Mouse (Mus musculus) limb, embryonic 15.5 days (tissue): Measurements from ENCODE around the gene Hps4. TPM values are rescaled to one million over a fixed set of nuclear protein-coding genes. Genes with fewer than 3 reads are reported as not detected.
"Not testable (repeated sequence)": the region's sequence is repeated elsewhere in the genome, so short reads cannot be mapped to it uniquely, and the experiment has no call there.

Experiments used
- ATAC-seq: fragments of 200-750 bp; cut with Nextera tagmentation; 2 replicates; pipeline ENCODE4 v1.8.0; 2017; ENCODE audit warnings: low read depth, moderate TSS enrichment; ENCODE audit not compliant: insufficient number of reproducible peaks, low FRiP score, low TSS enrichment
- H3K27ac ChIP-seq: fragments of 300-500 bp; sonication (generic); 2 replicates; pipeline ENCODE4 v1.5.1; 2015; ENCODE audit warnings: moderate library complexity, mild to moderate bottlenecking, inconsistent platforms
- H3K27me3 ChIP-seq: fragments of 300-500 bp; sonication (generic); 2 replicates; pipeline ENCODE4 v1.6.1; 2015; ENCODE audit warnings: inconsistent platforms
- H3K36me3 ChIP-seq: fragments of 300-500 bp; sonication (generic); 2 replicates; pipeline ENCODE4 v1.6.1; 2015; ENCODE audit warnings: inconsistent platforms
- H3K4me1 ChIP-seq: fragments of 300-500 bp; sonication (generic); 2 replicates; pipeline ENCODE4 v1.6.1; 2015; ENCODE audit warnings: inconsistent platforms
- H3K4me2 ChIP-seq: fragments of 300-500 bp; sonication (generic); 2 replicates; pipeline ENCODE4 v1.6.1; 2015; ENCODE audit warnings: mild to moderate bottlenecking, inconsistent platforms
- H3K4me3 ChIP-seq: fragments of 300-500 bp; sonication (generic); 2 replicates; pipeline ENCODE4 v1.5.1; 2015; ENCODE audit warnings: mild to moderate bottlenecking, inconsistent platforms
- H3K9ac ChIP-seq: fragments of 300-500 bp; sonication (generic); 2 replicates; pipeline ENCODE4 v1.6.1; 2015; ENCODE audit warnings: inconsistent platforms
- H3K9me3 ChIP-seq: fragments of 300-500 bp; sonication (generic); 2 replicates; pipeline ENCODE4 v1.6.1; 2016; ENCODE audit warnings: inconsistent platforms
- whole genome bisulfite sequencing: fragments of 180-500 bp; shearing (Covaris S2); methylation state at CpG from one replicate; pipeline ENCODE4 v1.1.7; 2015; 5-methylcytosine and 5-hydroxymethylcytosine counted together
- polyA plus RNA-seq: library from polyadenylated mRNA; unstranded; fragments of >200 nt; fragmentation: Nextera tagmentation; extraction: Ambion mirVana; gene quantifications from 2 replicates; pipeline ENCODE4 v1.2.1, GENCODE M21; 2015

The Hps4 gene
- polyA plus RNA-seq, 1 experiment from 2014 or later: 34.8 TPM

DNA sequence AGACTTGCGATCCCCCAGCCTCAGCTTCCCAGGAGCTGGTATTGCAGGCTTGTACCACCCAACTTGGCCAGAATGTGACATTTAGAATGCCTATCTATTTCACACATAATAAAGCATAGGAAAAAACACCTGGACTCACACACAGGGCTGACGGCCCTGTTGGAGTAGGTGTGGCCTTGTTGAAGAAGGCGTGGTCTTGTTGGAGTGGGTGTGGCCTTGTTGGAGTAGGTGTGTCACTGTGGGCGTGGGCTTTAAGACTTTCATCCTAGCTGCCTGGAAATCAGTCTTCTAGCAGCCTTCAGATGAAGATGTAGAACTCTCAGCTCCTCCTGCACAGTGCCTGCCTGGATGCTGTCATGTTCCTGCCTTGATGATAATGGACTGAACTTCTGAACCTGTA lies 69.9 kb downstream of the Hps4 start:
- H3K36me3 ChIP-seq, H3K27ac ChIP-seq, H3K9me3 ChIP-seq, H3K4me1 ChIP-seq, ATAC-seq, H3K4me2 ChIP-seq, H3K9ac ChIP-seq, H3K4me3 ChIP-seq: not testable (repeated sequence)
- H3K27me3 ChIP-seq: peaks cover 24% of the 10 kb centered on the region
- WGBS: 68% methylated on average over 4 of the region's 4 CpGs

DNA sequence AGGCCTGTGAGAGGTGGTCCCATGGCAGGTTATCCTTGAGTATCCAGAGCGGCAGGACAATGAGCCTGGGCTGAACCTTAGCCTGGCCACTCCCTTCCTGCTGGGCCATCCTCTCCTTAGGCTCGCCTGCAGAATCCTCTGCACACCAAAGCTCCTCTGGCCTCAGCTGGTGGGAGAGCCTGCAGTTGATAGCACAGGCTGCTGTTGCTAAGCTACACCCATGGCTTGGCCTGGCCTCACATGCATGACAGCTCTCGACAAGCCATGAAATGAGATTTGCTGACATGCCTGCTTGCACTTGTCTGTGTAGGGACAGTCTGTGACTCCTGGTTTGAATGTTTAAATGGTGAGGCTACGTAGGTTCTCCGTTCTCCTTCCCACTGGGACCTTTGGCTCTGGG lies 73.8 kb downstream of the Hps4 start:
- Histone ChIP-seq H3K9ac (no peak overlapping the region), H3K4me3 (no peak overlapping the region), H3K4me2 (no peak overlapping the region), H3K4me1 (peaks cover 4% of the 10 kb centered on the region), H3K27ac (no peak overlapping the region), H3K9me3 (no peaks in the 10 kb centered on the region), H3K36me3 (no peaks in the 10 kb centered on the region), H3K27me3 (peaks cover 13% of the 10 kb centered on the region)
- WGBS: 70% methylated on average over 5 of the region's 5 CpGs
- ATAC-seq: no peak

DNA sequence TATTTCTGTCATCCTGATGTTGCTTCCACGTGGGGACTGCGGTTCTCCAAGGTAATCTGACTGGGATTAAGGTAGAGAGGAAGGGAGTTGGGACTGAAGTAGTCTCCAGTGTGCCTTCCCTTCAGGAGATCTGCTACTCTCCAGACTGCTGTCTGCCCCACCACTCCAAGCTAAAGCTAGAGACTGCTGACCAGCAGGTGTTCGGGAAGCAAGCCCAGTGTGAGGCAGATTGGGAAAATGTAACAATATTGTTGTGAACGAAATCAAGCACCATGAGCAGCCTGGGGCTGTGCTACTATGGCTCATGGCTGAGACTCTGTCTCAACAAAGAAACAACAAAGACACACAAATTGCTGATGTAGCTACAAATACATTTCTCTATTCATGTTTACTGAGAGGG lies 75.1 kb downstream of the Hps4 start:
- WGBS: 53% methylated on average over 4 of the region's 4 CpGs
- no peak overlapping the region for H3K4me3 ChIP-seq
- H3K27ac ChIP-seq: no peak overlapping the region
- no peaks in the 10 kb centered on the region for H3K9me3 ChIP-seq
- H3K9ac ChIP-seq: no peak overlapping the region
- no peak overlapping the region for H3K4me2 ChIP-seq
- no peaks in the 10 kb centered on the region for H3K36me3 ChIP-seq
- H3K4me1 ChIP-seq: no peaks in the 10 kb centered on the region
- H3K27me3 ChIP-seq: peaks cover 4% of the 10 kb centered on the region; the same call in 1 of the 2 replicates
- ATAC-seq: no peak

DNA sequence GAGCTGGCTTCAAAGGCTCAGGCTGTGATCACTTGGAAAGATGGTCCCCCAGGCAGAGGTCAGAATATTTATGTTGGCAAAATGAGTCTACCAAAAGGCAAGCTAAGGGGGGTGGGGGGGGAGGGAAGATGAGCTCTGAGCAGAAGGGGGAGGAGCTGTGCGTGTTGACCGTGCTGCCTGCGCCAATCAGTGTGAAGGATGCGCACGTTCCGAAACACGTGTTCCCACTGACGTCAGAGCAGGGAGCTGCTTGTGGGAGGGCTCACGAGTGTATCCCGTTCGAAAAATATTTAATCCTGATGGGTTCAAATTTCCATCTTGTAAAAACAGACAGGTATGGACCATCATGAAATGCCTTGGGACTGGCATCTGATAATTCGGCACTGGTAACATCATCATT lies 76.7 kb downstream of the Hps4 start:
- H3K36me3 ChIP-seq: no peaks in the 10 kb centered on the region
- 24% methylated on average over 12 of the region's 12 CpGs for WGBS
- no peak overlapping the region for H3K4me2 ChIP-seq
- ATAC-seq: no peak
- no peak overlapping the region for H3K9ac ChIP-seq
- H3K27ac ChIP-seq: no peak overlapping the region
- peaks cover 15% of the 10 kb centered on the region for H3K27me3 ChIP-seq
- H3K4me3 ChIP-seq: no peak overlapping the region
- no peaks in the 10 kb centered on the region for H3K4me1 ChIP-seq
- no peaks in the 10 kb centered on the region for H3K9me3 ChIP-seq

DNA sequence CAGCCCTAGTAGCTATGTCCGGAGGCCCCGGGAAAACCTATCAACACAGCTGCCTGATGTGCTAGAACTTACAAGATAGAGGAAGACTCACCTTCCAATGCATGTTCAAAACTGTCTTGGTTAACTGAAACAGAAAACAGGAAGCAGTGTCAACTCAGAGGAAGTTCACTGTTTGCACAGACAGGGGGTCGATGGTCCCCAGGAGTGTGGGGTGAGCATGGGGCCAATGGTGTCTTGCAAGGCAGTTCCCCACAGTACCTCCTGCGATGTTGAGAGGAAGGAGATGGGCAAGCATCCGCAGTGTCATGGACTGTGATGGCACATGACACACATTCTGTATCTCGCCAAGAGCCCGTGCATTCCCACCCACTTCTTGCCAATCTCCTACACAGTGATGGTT lies 83.8 kb downstream of the Hps4 start:
- no peaks in the 10 kb centered on the region for H3K9me3 ChIP-seq
- WGBS: 78% methylated on average over 7 of the region's 7 CpGs
- H3K9ac ChIP-seq: no peak overlapping the region
- H3K4me2 ChIP-seq: no peak overlapping the region
- H3K4me3 ChIP-seq: no peak overlapping the region
- no peaks in the 10 kb centered on the region for H3K36me3 ChIP-seq
- H3K4me1 ChIP-seq: peaks cover 13% of the 10 kb centered on the region
- H3K27ac ChIP-seq: no peak overlapping the region
- no peak for ATAC-seq
- peaks cover 35% of the 10 kb centered on the region for H3K27me3 ChIP-seq

DNA sequence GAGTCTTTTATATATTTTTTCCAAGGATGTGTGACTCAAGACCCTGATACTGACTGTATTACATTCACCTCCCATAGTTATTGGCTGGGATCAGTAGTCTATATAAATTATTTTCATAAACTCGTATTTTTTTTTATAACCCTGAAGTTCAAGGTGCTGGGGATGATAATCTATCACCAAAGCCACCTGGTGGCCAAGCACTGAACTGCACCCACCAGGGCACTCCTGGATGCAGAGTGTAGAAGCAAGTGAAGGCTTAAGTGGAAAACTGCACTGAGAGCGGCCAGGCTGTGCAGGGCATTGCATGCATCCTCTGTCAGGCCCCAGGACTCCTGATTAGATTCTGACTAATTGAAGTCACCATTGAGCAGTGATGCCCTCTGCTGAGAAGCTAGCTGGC lies 84.4 kb downstream of the Hps4 start:
- H3K9ac ChIP-seq: no peak overlapping the region
- no peak overlapping the region for H3K4me2 ChIP-seq
- H3K4me3 ChIP-seq: no peak overlapping the region
- H3K27ac ChIP-seq: no peak overlapping the region
- WGBS: 44% methylated on average over 2 of the region's 2 CpGs
- H3K4me1 ChIP-seq: peaks cover 13% of the 10 kb centered on the region
- ATAC-seq: no peak
- H3K27me3 ChIP-seq: peaks cover 40% of the 10 kb centered on the region
- H3K36me3 ChIP-seq: no peaks in the 10 kb centered on the region
- H3K9me3 ChIP-seq: no peaks in the 10 kb centered on the region

Other genes with a start within 250 kb of the Hps4 start
- gene Cryba4, start 90.6 kb upstream of the Hps4 start, polyA plus RNA-seq: 1.5 and 1.6 TPM in 2 replicates
- gene Crybb1, start 87.3 kb upstream of the Hps4 start, polyA plus RNA-seq: 2.6 and 3.6 TPM in 2 replicates
- gene Tpst2, start 66.4 kb upstream of the Hps4 start, polyA plus RNA-seq: 51.2 and 54.7 TPM in 2 replicates
- gene Tfip11, start 16.7 kb upstream of the Hps4 start, polyA plus RNA-seq: 28.3 and 28.7 TPM in 2 replicates
- 32.6 and 37.8 TPM in 2 replicates for gene Srrd, start within 50 bp of the Hps4 start, polyA plus RNA-seq
- 0.20 and 0.33 TPM in 2 replicates for gene Gm6583, start 12.9 kb downstream of the Hps4 start, polyA plus RNA-seq
- 13.0 and 18.5 TPM in 2 replicates for gene Asphd2, start 51.8 kb downstream of the Hps4 start, polyA plus RNA-seq
- 0.08 TPM in 1 of 2 replicates, not detected in the other for gene Gm6588, start 106.3 kb downstream of the Hps4 start, polyA plus RNA-seq
- 0.97 and 1.4 TPM in 2 replicates for gene Sez6l, start 234.1 kb downstream of the Hps4 start, polyA plus RNA-seq